Mouse (Mus musculus): ENCODE results near the gene Psmd5.
A peak's percentile ranks its signal among the peaks of the same experiment; 100 is the strongest.

Gene Psmd5

GRCm38 (mm10) chr2:34874816-34875345, at the start of gene Psmd5:
Gene Psmd5 (minus strand): TSS chr2:34874968.
- DNase-seq = peak; percentile 50 to 53

- no peak for DNase-seq
Observed at GRCm38 (mm10) chr2:34922729-34923128, 48.0 kb upstream of the Psmd5 start.

- DNase-seq = no peak
Observed at GRCm38 (mm10) chr2:34920144-34920543, 45.4 kb upstream of the Psmd5 start.

- no peak for DNase-seq
Observed at GRCm38 (mm10) chr2:34915103-34915502, 40.3 kb upstream of the Psmd5 start.

GRCm38 (mm10) chr2:34914823-34915082, 40.0 kb upstream of the Psmd5 start:
- no peak for DNase-seq

- peak in 1 of 2 experiments; percentile 7 for DNase-seq
Observed at GRCm38 (mm10) chr2:34914069-34914822, 39.5 kb upstream of the Psmd5 start.

- DNase-seq = peak in 1 of 2 experiments; percentile 18
Observed at GRCm38 (mm10) chr2:34913218-34914068, 38.7 kb upstream of the Psmd5 start, which contains the start of gene Phf19. Gene Phf19 (minus strand): TSS chr2:34914026.

GRCm38 (mm10) chr2:34912613-34913012, 37.8 kb upstream of the Psmd5 start:
- no peak for DNase-seq

- DNase-seq = no peak
Observed at GRCm38 (mm10) chr2:34911871-34912270, 37.1 kb upstream of the Psmd5 start.

GRCm38 (mm10) chr2:34909719-34910118, 35.0 kb upstream of the Psmd5 start:
- DNase-seq = no peak

GRCm38 (mm10) chr2:34906861-34907604, 32.3 kb upstream of the Psmd5 start:
- peak; percentile 47 to 55 for DNase-seq

- DNase-seq = peak in 1 of 2 experiments; percentile 11
Observed at GRCm38 (mm10) chr2:34906426-34906825, 31.7 kb upstream of the Psmd5 start.

- peak; percentile 99 to 100 for DNase-seq
Observed at GRCm38 (mm10) chr2:34904849-34905542, 30.2 kb upstream of the Psmd5 start.

GRCm38 (mm10) chr2:34903652-34904405, 29.1 kb upstream of the Psmd5 start:
- DNase-seq = no peak

GRCm38 (mm10) chr2:34903191-34903590, 28.4 kb upstream of the Psmd5 start:
- no peak for DNase-seq

GRCm38 (mm10) chr2:34902731-34903130, 28.0 kb upstream of the Psmd5 start:
- peak; percentile 44 to 57 for DNase-seq

- DNase-seq = no peak
Observed at GRCm38 (mm10) chr2:34901726-34902125, 27.0 kb upstream of the Psmd5 start.

GRCm38 (mm10) chr2:34900412-34900811, 25.6 kb upstream of the Psmd5 start:
- no peak for DNase-seq

- DNase-seq = no peak
Observed at GRCm38 (mm10) chr2:34899682-34900081, 24.9 kb upstream of the Psmd5 start.

GRCm38 (mm10) chr2:34897820-34898219, 23.1 kb upstream of the Psmd5 start:
- peak; percentile 58 for DNase-seq

- DNase-seq = no peak
Observed at GRCm38 (mm10) chr2:34896821-34897460, 22.2 kb upstream of the Psmd5 start.
